Mouse (Mus musculus): ENCODE data around the gene Pde11a. TPM values are rescaled to one million over a fixed set of nuclear protein-coding genes. Genes with fewer than 3 reads are reported as not detected.

Gene Pde11a
- polyA plus RNA-seq, 1 experiment from 2014 or later: 0.36 TPM

DNA sequence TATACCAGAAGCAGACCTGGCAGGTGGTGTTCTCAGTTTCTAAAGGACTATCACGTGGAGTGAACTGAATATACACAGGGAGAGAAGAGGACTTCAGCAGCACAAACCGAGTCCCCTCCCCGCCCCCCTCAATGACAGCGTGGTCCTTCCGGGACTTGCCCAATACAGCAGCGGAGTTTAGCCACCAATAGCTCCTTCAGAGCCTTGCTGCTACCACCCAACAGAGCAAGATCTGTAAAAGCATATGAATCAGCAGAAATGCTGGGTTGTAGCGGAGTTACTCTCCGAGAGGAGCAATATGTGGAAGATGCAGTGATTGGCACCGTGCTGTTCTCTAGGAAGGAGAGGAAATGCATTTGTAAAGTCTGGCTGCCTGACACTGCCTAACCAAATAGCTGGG lies 238.0 kb downstream of the Pde11a start:
- 77% methylated on average over 9 of the region's 9 CpGs for WGBS
- H3K27me3 ChIP-seq (ENCODE audit: control insufficient read depth, insufficient read depth, low read length): no peaks in the 10 kb centered on the region
- ATAC-seq (ENCODE audit: low FRiP score) (no peak), DNase-seq (ENCODE audit: low spot score) (no peak)
- no peak overlapping the region for H3K4me3 ChIP-seq (ENCODE audit: low read depth, low read length)
- H3K9me3 ChIP-seq (ENCODE audit: control insufficient read depth, low read length): no peaks in the 10 kb centered on the region
- H3K27ac ChIP-seq (ENCODE audit: low read depth, low read length): no peak overlapping the region
- H3K4me1 ChIP-seq (replicated peaks; ENCODE audit: control insufficient read depth, insufficient read depth, low read length): no peaks in the 10 kb centered on the region
- no peak overlapping the region for H3K9ac ChIP-seq (ENCODE audit: low read depth, low read length)
- H3K36me3 ChIP-seq (ENCODE audit: control insufficient read depth, insufficient read depth, low read length): no peaks in the 10 kb centered on the region
- H3K4me2 ChIP-seq (replicated peaks; ENCODE audit: low read depth, low read length): no peak overlapping the region

DNA sequence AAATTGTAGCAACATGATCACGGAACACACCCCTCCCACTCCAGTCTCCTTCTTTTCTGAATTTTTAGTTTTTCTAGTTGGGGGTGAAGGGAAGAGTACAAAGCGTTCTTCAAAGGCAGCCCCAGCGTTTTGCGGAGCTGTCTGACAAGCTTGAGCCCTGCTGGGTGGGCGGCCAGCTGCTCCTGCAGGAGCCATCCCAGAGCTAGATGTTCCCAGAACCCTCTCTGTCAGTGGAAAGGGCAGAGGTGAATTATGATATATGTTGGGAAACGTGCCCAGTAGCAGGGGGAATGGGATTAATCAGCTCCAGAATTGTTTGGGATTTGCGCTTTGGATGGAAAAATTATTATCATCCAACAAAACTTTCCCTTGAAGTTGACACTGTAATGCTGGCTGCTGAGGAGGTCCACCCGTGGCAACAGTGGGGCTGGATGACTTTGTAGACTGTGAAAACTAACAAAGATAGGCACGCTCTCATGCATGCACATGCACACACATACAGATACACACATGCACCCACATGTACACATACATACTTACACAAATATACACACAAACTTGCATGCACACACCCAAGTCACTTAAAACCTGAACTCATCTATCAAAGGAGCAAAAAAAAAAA lies 238.7 kb downstream of the Pde11a start:
- H3K4me1 ChIP-seq (replicated peaks; ENCODE audit: control insufficient read depth, insufficient read depth, low read length): no peaks in the 10 kb centered on the region
- WGBS: 63% methylated on average over 9 of the region's 9 CpGs
- ATAC-seq (ENCODE audit: low FRiP score) (no peak), DNase-seq (ENCODE audit: low spot score) (no peak)
- H3K27ac ChIP-seq (ENCODE audit: low read depth, low read length): no peak overlapping the region
- no peaks in the 10 kb centered on the region for H3K9me3 ChIP-seq (ENCODE audit: control insufficient read depth, low read length)
- H3K9ac ChIP-seq (ENCODE audit: low read depth, low read length): no peak overlapping the region
- no peak overlapping the region for H3K4me2 ChIP-seq (replicated peaks; ENCODE audit: low read depth, low read length)
- H3K27me3 ChIP-seq (ENCODE audit: control insufficient read depth, insufficient read depth, low read length): no peaks in the 10 kb centered on the region
- no peak overlapping the region for H3K4me3 ChIP-seq (ENCODE audit: low read depth, low read length)
- no peaks in the 10 kb centered on the region for H3K36me3 ChIP-seq (ENCODE audit: control insufficient read depth, insufficient read depth, low read length)

DNA sequence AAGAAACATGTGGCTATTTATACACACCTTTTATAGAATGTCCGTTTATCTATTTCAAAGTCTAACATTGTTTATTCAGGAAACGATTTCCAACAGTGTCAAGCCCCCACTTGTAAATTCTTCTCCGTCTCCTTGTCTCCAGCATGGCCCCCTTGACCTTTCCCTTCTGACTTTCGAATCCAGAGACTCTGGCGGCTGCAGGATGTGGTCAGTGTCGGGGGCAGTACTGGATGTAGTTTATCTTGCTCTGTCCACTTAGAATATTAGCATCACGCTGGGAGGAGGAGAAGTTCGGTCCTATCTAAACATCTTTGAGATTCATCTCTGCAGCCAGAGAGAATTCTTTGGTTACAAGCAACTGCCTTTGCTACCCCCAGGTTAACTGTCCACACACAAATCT lies 240.2 kb downstream of the Pde11a start:
- Histone ChIP-seq H3K27ac (ENCODE audit: low read depth, low read length) (no peak overlapping the region), H3K4me2 (replicated peaks; ENCODE audit: low read depth, low read length) (no peak overlapping the region), H3K36me3 (ENCODE audit: control insufficient read depth, insufficient read depth, low read length) (no peaks in the 10 kb centered on the region), H3K4me3 (ENCODE audit: low read depth, low read length) (no peak overlapping the region), H3K9me3 (ENCODE audit: control insufficient read depth, low read length) (no peaks in the 10 kb centered on the region), H3K9ac (ENCODE audit: low read depth, low read length) (no peak overlapping the region), H3K4me1 (replicated peaks; ENCODE audit: control insufficient read depth, insufficient read depth, low read length) (no peaks in the 10 kb centered on the region), H3K27me3 (ENCODE audit: control insufficient read depth, insufficient read depth, low read length) (no peaks in the 10 kb centered on the region)
- WGBS: 33% methylated on average over 8 of the region's 8 CpGs
- no peak for DNase-seq (ENCODE audit: low spot score)
- no peak for ATAC-seq (ENCODE audit: low FRiP score)

GRCm38 (mm10) chr2:76097847-76098246 lies 240.7 kb downstream of the Pde11a start:
- Histone ChIP-seq H3K27me3 (ENCODE audit: control insufficient read depth, insufficient read depth, low read length) (no peaks in the 10 kb centered on the region), H3K36me3 (ENCODE audit: control insufficient read depth, insufficient read depth, low read length) (no peaks in the 10 kb centered on the region), H3K9ac (ENCODE audit: low read depth, low read length) (no peak overlapping the region), H3K4me1 (replicated peaks; ENCODE audit: control insufficient read depth, insufficient read depth, low read length) (no peaks in the 10 kb centered on the region), H3K4me3 (ENCODE audit: low read depth, low read length) (no peak overlapping the region), H3K27ac (ENCODE audit: low read depth, low read length) (no peak overlapping the region), H3K9me3 (ENCODE audit: control insufficient read depth, low read length) (no peaks in the 10 kb centered on the region), H3K4me2 (replicated peaks; ENCODE audit: low read depth, low read length) (no peak overlapping the region)
- ATAC-seq (ENCODE audit: low FRiP score) (no peak), DNase-seq (ENCODE audit: low spot score) (no peak)
- 78% methylated on average over 7 of the region's 7 CpGs for WGBS

DNA sequence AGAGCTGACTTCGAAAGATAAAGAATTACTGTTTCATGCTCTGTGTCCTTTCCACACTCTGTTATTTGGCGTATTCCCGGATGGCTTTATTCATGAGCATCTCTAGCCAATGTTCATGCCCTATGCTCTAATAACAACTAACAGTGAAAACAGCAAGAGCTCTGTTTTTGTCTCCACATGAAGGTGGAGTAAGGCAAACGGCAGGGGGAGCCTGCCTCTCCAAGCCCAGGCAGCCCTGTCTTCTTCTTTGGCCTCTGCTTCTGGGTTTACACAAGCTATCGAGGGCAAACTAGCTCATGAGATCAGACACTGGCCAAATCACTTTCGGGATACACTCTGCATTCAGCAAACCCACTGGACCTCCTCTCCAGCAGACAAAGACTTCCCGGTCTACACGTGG lies 241.3 kb downstream of the Pde11a start:
- DNase-seq (ENCODE audit: low spot score) (no peak), ATAC-seq (ENCODE audit: low FRiP score) (no peak)
- 80% methylated on average over 8 of the region's 8 CpGs for WGBS
- Histone ChIP-seq H3K36me3 (ENCODE audit: control insufficient read depth, insufficient read depth, low read length) (no peaks in the 10 kb centered on the region), H3K27me3 (ENCODE audit: control insufficient read depth, insufficient read depth, low read length) (no peaks in the 10 kb centered on the region), H3K9me3 (ENCODE audit: control insufficient read depth, low read length) (no peaks in the 10 kb centered on the region), H3K4me1 (replicated peaks; ENCODE audit: control insufficient read depth, insufficient read depth, low read length) (no peaks in the 10 kb centered on the region), H3K27ac (ENCODE audit: low read depth, low read length) (no peak overlapping the region), H3K9ac (ENCODE audit: low read depth, low read length) (no peak overlapping the region), H3K4me2 (replicated peaks; ENCODE audit: low read depth, low read length) (no peak overlapping the region), H3K4me3 (ENCODE audit: low read depth, low read length) (no peak overlapping the region)

- no peak overlapping the region for H3K4me3 ChIP-seq (ENCODE audit: low read depth, low read length)
- H3K36me3 ChIP-seq (ENCODE audit: control insufficient read depth, insufficient read depth, low read length): no peaks in the 10 kb centered on the region
- no peaks in the 10 kb centered on the region for H3K9me3 ChIP-seq (ENCODE audit: control insufficient read depth, low read length)
- ATAC-seq (ENCODE audit: low FRiP score) (no peak), DNase-seq (ENCODE audit: low spot score) (no peak)
- no peak overlapping the region for H3K9ac ChIP-seq (ENCODE audit: low read depth, low read length)
- no peaks in the 10 kb centered on the region for H3K4me1 ChIP-seq (replicated peaks; ENCODE audit: control insufficient read depth, insufficient read depth, low read length)
- no peaks in the 10 kb centered on the region for H3K27me3 ChIP-seq (ENCODE audit: control insufficient read depth, insufficient read depth, low read length)
- no peak overlapping the region for H3K27ac ChIP-seq (ENCODE audit: low read depth, low read length)
- no peak overlapping the region for H3K4me2 ChIP-seq (replicated peaks; ENCODE audit: low read depth, low read length)
- WGBS: 95% methylated on average over 5 of the region's 5 CpGs
Observed at GRCm38 (mm10) chr2:76095861-76096260, 242.7 kb downstream of the Pde11a start.

GRCm38 (mm10) chr2:76090506-76090905 lies 248.1 kb downstream of the Pde11a start:
- Histone ChIP-seq H3K36me3 (ENCODE audit: control insufficient read depth, insufficient read depth, low read length) (no peaks in the 10 kb centered on the region), H3K9ac (ENCODE audit: low read depth, low read length) (no peak overlapping the region), H3K27me3 (ENCODE audit: control insufficient read depth, insufficient read depth, low read length) (no peaks in the 10 kb centered on the region), H3K4me1 (replicated peaks; ENCODE audit: control insufficient read depth, insufficient read depth, low read length) (no peaks in the 10 kb centered on the region), H3K4me3 (ENCODE audit: low read depth, low read length) (no peak overlapping the region), H3K9me3 (ENCODE audit: control insufficient read depth, low read length) (no peaks in the 10 kb centered on the region), H3K4me2 (replicated peaks; ENCODE audit: low read depth, low read length) (no peak overlapping the region), H3K27ac (ENCODE audit: low read depth, low read length) (no peak overlapping the region)
- ATAC-seq (ENCODE audit: low FRiP score): no peak
- DNase-seq (ENCODE audit: low spot score): no peak

DNA sequence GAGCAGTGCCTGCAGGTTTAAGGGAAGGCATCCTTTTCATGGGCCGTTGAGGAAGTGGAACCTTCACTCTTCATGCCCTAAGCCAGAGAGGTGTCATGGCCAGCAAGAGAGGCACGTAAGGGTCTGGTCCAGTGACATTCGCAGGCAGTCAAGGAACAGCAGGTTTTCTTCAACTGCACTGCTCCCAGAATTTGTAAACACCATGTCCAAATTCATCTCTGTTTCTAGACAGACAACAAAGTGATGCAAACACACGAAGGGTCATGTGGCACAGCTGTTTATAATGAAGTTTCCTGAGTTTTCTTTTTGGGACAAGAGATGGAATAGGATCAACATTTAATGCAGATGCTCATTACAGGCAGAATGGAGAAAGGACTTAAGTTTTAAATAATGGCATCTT lies 249.7 kb downstream of the Pde11a start:
- Histone ChIP-seq H3K4me1 (replicated peaks; ENCODE audit: control insufficient read depth, insufficient read depth, low read length) (no peaks in the 10 kb centered on the region), H3K9me3 (ENCODE audit: control insufficient read depth, low read length) (no peaks in the 10 kb centered on the region), H3K9ac (ENCODE audit: low read depth, low read length) (no peak overlapping the region), H3K4me3 (ENCODE audit: low read depth, low read length) (no peak overlapping the region), H3K27ac (ENCODE audit: low read depth, low read length) (no peak overlapping the region), H3K27me3 (ENCODE audit: control insufficient read depth, insufficient read depth, low read length) (no peaks in the 10 kb centered on the region), H3K36me3 (ENCODE audit: control insufficient read depth, insufficient read depth, low read length) (no peaks in the 10 kb centered on the region), H3K4me2 (replicated peaks; ENCODE audit: low read depth, low read length) (no peak overlapping the region)
- ATAC-seq (ENCODE audit: low FRiP score): no peak
- 77% methylated on average over 4 of the region's 4 CpGs for WGBS
- no peak for DNase-seq (ENCODE audit: low spot score)

DNA sequence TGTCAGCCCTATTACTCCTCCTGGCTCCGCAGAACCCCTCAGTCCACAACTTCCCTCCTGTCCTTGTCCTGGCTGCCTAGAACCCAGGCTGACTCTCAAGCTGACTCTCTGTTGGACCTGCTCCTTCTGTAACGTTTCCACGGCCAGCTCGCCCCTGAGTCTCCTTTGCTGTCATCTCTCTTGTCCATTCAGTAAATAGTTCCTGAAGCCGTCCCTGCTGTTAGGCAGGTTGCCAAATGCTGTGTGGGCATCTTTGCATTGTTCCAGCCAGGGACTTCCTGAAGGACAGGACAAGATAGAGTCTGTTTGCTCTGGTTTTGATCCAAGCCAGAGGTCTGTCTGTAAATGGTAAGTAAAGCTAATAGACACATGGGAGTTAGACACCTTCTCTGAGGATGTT lies 250.2 kb downstream of the Pde11a start:
- 88% methylated on average over 5 of the region's 5 CpGs for WGBS
- Histone ChIP-seq H3K4me3 (ENCODE audit: low read depth, low read length) (no peak overlapping the region), H3K36me3 (ENCODE audit: control insufficient read depth, insufficient read depth, low read length) (no peaks in the 10 kb centered on the region), H3K27ac (ENCODE audit: low read depth, low read length) (no peak overlapping the region), H3K4me2 (replicated peaks; ENCODE audit: low read depth, low read length) (no peak overlapping the region), H3K4me1 (replicated peaks; ENCODE audit: control insufficient read depth, insufficient read depth, low read length) (no peaks in the 10 kb centered on the region), H3K9ac (ENCODE audit: low read depth, low read length) (no peak overlapping the region), H3K9me3 (ENCODE audit: control insufficient read depth, low read length) (no peaks in the 10 kb centered on the region), H3K27me3 (ENCODE audit: control insufficient read depth, insufficient read depth, low read length) (no peaks in the 10 kb centered on the region)
- DNase-seq (ENCODE audit: low spot score): no peak
- ATAC-seq (ENCODE audit: low FRiP score): no peak

Measured in hindbrain, embryonic 11.5 days (tissue).